Mouse (Mus musculus) neural tube, embryonic 11.5 days (tissue): ENCODE measurements around the gene Sstr3. TPM values are rescaled to one million over a fixed set of nuclear protein-coding genes. Genes with fewer than 3 reads are reported as not detected.
A peak's percentile ranks its signal among the peaks of the same experiment; 100 is the strongest.

Experiments
- ATAC-seq: fragments of 200-750 bp; cut with Nextera tagmentation; 2 replicates; pipeline ENCODE4 v1.8.0; 2017; ENCODE audit warnings: moderate number of reproducible peaks, mild to moderate bottlenecking, moderate TSS enrichment, moderate library complexity; ENCODE audit not compliant: insufficient read depth, low FRiP score, low TSS enrichment
- DNase-seq: peaks from one replicate; pipeline ENCODE4 v3.0.0-alpha.2; 2015; ENCODE audit warnings: low spot score
- H3K27ac ChIP-seq: fragments of 300-500 bp; sonication (generic); 2 replicates; pipeline ENCODE4 v1.5.1; 2014; ENCODE audit warnings: low read depth, mild to moderate bottlenecking, low read length
- H3K27me3 ChIP-seq: fragments of 300-500 bp; sonication (generic); 2 replicates; pipeline ENCODE4 v1.6.1; 2014; ENCODE audit warnings: mild to moderate bottlenecking, low read length, mixed read lengths; ENCODE audit not compliant: control insufficient read depth, insufficient read depth
- H3K36me3 ChIP-seq: fragments of 300-500 bp; sonication (generic); 2 replicates; pipeline ENCODE4 v1.6.1; 2014; ENCODE audit warnings: mild to moderate bottlenecking, low read length, moderate library complexity, mixed read lengths; ENCODE audit not compliant: control insufficient read depth, insufficient read depth
- H3K4me1 ChIP-seq: fragments of 300-500 bp; sonication (generic); 2 replicates; pipeline ENCODE4 v1.6.1; 2014; ENCODE audit warnings: low read length, mixed read lengths; ENCODE audit not compliant: control insufficient read depth, insufficient read depth
- H3K4me2 ChIP-seq: fragments of 300-500 bp; sonication (generic); 2 replicates; pipeline ENCODE4 v1.6.1; 2014; ENCODE audit warnings: low read depth, mild to moderate bottlenecking, moderate library complexity
- H3K4me3 ChIP-seq: fragments of 300-500 bp; sonication (generic); 2 replicates; pipeline ENCODE4 v1.5.1; 2014; ENCODE audit warnings: low read depth, low read length
- H3K9ac ChIP-seq: fragments of 300-500 bp; sonication (generic); 2 replicates; pipeline ENCODE4 v1.6.1; 2014; ENCODE audit warnings: mild to moderate bottlenecking, low read length
- H3K9me3 ChIP-seq: fragments of 300-500 bp; sonication (generic); 2 replicates; pipeline ENCODE4 v1.6.1; 2016; ENCODE audit warnings: low read length; ENCODE audit not compliant: control insufficient read depth
- WGBS: fragments of 180-500 bp; shearing (Covaris S2); extraction: QIAGEN DNeasy Blood & Tissue Kit; methylation state at CpG from one replicate; pipeline ENCODE4 v1.1.7; 2014; 5-methylcytosine and 5-hydroxymethylcytosine counted together
- polyA plus RNA-seq: library from polyadenylated mRNA; unstranded; fragments of >200 nt; fragmentation: Nextera tagmentation; extraction: Ambion mirVana; gene quantifications from 2 replicates; pipeline ENCODE4 v1.2.1, GENCODE M21; 2014

The Sstr3 gene
- polyA plus RNA-seq, 1 experiment from 2014 or later: 0.38 TPM

GRCm38 (mm10) chr15:78587050-78587994 lies 42.8 kb upstream of the Sstr3 start:
- no peaks in the 10 kb centered on the region for H3K36me3 ChIP-seq
- WGBS: 60% methylated on average over 18 of the region's 18 CpGs
- no peak overlapping the region for H3K4me3 ChIP-seq
- no peaks in the 10 kb centered on the region for H3K9me3 ChIP-seq
- ATAC-seq (peak; percentile 48), DNase-seq (peak; percentile 88)
- H3K27me3 ChIP-seq: no peaks in the 10 kb centered on the region
- H3K9ac ChIP-seq: no peak overlapping the region
- no peaks in the 10 kb centered on the region for H3K4me1 ChIP-seq
- no peak overlapping the region for H3K4me2 ChIP-seq
- no peak overlapping the region for H3K27ac ChIP-seq

DNA sequence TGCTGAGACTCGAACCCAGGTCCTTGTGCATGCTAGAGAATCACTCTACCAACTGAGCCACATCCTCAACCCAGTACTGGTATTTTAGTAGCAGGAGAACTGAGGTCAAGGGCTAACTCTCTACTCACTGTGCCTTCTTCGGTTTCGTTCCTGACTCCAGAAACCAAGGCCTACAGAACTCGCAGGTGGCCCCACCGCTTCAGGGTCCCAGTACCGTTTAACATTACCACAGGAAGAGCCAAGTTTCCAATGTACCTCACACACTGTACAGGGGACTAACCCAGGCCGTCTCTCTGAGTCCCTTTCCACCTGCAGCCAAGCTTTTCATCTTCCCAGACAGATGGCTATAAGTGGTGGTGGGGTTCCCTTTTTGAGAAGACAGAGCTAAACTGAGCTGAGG lies 40.9 kb upstream of the Sstr3 start:
- Histone ChIP-seq H3K27ac (no peak overlapping the region), H3K9ac (no peak overlapping the region), H3K4me1 (no peaks in the 10 kb centered on the region), H3K4me3 (no peak overlapping the region), H3K4me2 (no peak overlapping the region), H3K27me3 (no peaks in the 10 kb centered on the region), H3K9me3 (no peaks in the 10 kb centered on the region), H3K36me3 (no peaks in the 10 kb centered on the region)
- DNase-seq (no peak), ATAC-seq (no peak)
- 89% methylated on average over 7 of the region's 7 CpGs for WGBS

- H3K9me3 ChIP-seq: no peaks in the 10 kb centered on the region
- 21% methylated on average over 11 of the region's 11 CpGs for WGBS
These were observed 38.9 kb upstream of the Sstr3 start for GRCm38 (mm10) chr15:78583352-78583751.

GRCm38 (mm10) chr15:78576284-78576810 lies 31.9 kb upstream of the Sstr3 start:
- Histone ChIP-seq H3K9me3 (no peaks in the 10 kb centered on the region), H3K4me1 (peaks cover 3% of the 10 kb centered on the region; the same call in 1 of the 2 replicates), H3K4me3 (no peak overlapping the region), H3K36me3 (no peaks in the 10 kb centered on the region), H3K4me2 (no peak overlapping the region), H3K27me3 (no peaks in the 10 kb centered on the region), H3K9ac (no peak overlapping the region), H3K27ac (no peak overlapping the region)
- DNase-seq (no peak), ATAC-seq (no peak)
- 49% methylated on average over 4 of the region's 4 CpGs for WGBS

More at GRCm38 (mm10) chr15:78583352-78583751, 38.9 kb upstream of the Sstr3 start:
- Histone ChIP-seq H3K27me3 (no peaks in the 10 kb centered on the region), H3K4me3 (no peak overlapping the region), H3K4me2 (no peak overlapping the region), H3K36me3 (no peaks in the 10 kb centered on the region), H3K27ac (no peak overlapping the region), H3K4me1 (peaks cover 3% of the 10 kb centered on the region; the same call in 1 of the 2 replicates), H3K9ac (no peak overlapping the region)
- ATAC-seq (no peak), DNase-seq (no peak)

GRCm38 (mm10) chr15:78572658-78573397 lies 28.3 kb upstream of the Sstr3 start, which contains the start of gene Rac2:
TSS of gene Rac2 (minus strand) at chr15:78572783.
- H3K4me2 ChIP-seq: no peak within 1 kb of the TSS
- ATAC-seq: no peak
- no peak for DNase-seq
- no peaks in the 10 kb centered on the region for H3K36me3 ChIP-seq
- H3K4me1 ChIP-seq: no peaks in the 10 kb centered on the region
- no peaks in the 10 kb centered on the region for H3K9me3 ChIP-seq
- H3K9ac ChIP-seq: no peak within 1 kb of the TSS; the same call in 1 of the 2 replicates
- H3K27ac ChIP-seq: no peak within 1 kb of the TSS
- WGBS: 82% methylated on average over 8 of the region's 8 CpGs
- no peak within 1 kb of the TSS for H3K4me3 ChIP-seq
- no peaks in the 10 kb centered on the region for H3K27me3 ChIP-seq

- no peak overlapping the region for H3K27ac ChIP-seq
- no peak overlapping the region; the same call in 1 of the 2 replicates for H3K9ac ChIP-seq
- no peak for ATAC-seq
- no peaks in the 10 kb centered on the region for H3K9me3 ChIP-seq
- H3K4me1 ChIP-seq: no peaks in the 10 kb centered on the region
- no peak for DNase-seq
- WGBS: 91% methylated on average over 5 of the region's 5 CpGs
- no peaks in the 10 kb centered on the region for H3K36me3 ChIP-seq
- H3K4me3 ChIP-seq: no peak overlapping the region
- no peak overlapping the region for H3K4me2 ChIP-seq
- no peaks in the 10 kb centered on the region for H3K27me3 ChIP-seq
These were observed 27.8 kb upstream of the Sstr3 start for GRCm38 (mm10) chr15:78572270-78572600.

GRCm38 (mm10) chr15:78571554-78572269 lies 27.2 kb upstream of the Sstr3 start:
- 66% methylated on average over 16 of the region's 16 CpGs for WGBS
- Histone ChIP-seq H3K27me3 (no peaks in the 10 kb centered on the region), H3K27ac (no peak overlapping the region), H3K36me3 (no peaks in the 10 kb centered on the region), H3K4me1 (no peaks in the 10 kb centered on the region), H3K4me2 (no peak overlapping the region), H3K9ac (no peak overlapping the region; the same call in 1 of the 2 replicates), H3K4me3 (no peak overlapping the region), H3K9me3 (no peaks in the 10 kb centered on the region)
- ATAC-seq: no peak
- DNase-seq: no peak

- ATAC-seq (no peak), DNase-seq (no peak)
- Histone ChIP-seq H3K36me3 (no peaks in the 10 kb centered on the region), H3K4me3 (no peak overlapping the region), H3K4me1 (no peaks in the 10 kb centered on the region), H3K9ac (no peak overlapping the region), H3K27me3 (no peaks in the 10 kb centered on the region), H3K9me3 (no peaks in the 10 kb centered on the region), H3K27ac (no peak overlapping the region), H3K4me2 (no peak overlapping the region)
- 95% methylated on average over 5 of the region's 5 CpGs for WGBS
These were observed 25.7 kb upstream of the Sstr3 start for GRCm38 (mm10) chr15:78570170-78570569.
